Mouse (Mus musculus): ENCODE results near the gene Ero1lb. TPM values are rescaled to one million over a fixed set of nuclear protein-coding genes. Genes with fewer than 3 reads are reported as not detected.

Ero1lb gene
- 3.3 and 4.8 TPM in 2 replicates for polyA plus RNA-seq (2012; rRNA removed)

GRCm38 (mm10) chr13:12565621-12566390 is at the start of gene Ero1lb:
Gene Ero1lb (plus strand): TSS chr13:12565874.

GRCm38 (mm10) chr13:12519955-12520584 is 45.6 kb upstream of the Ero1lb start, which contains the start of gene Edaradd:
Gene Edaradd (minus strand): TSS chr13:12520438.

Other genes starting within 250 kb of the Ero1lb start
- 5.3 and 7.0 TPM in 2 replicates for gene Actn2, start 225.1 kb upstream of the Ero1lb start, polyA plus RNA-seq (2012; rRNA removed)
- 14.3 and 20.6 TPM in 2 replicates for gene Heatr1, start 170.8 kb upstream of the Ero1lb start, polyA plus RNA-seq (2012; rRNA removed)
- gene Lgals8, start 100.9 kb upstream of the Ero1lb start, polyA plus RNA-seq (2012; rRNA removed): 14.7 and 16.1 TPM in 2 replicates
- 0.10 and 0.27 TPM in 2 replicates for gene Edaradd, start 45.4 kb upstream of the Ero1lb start, polyA plus RNA-seq (2012; rRNA removed)
- gene Prl2c3, start 234.2 kb downstream of the Ero1lb start, polyA plus RNA-seq (2012; rRNA removed): not detected in 2 replicates